Comparison of ENCODE assay signal across 21 mouse cellular contexts in the genomic region with DNA sequence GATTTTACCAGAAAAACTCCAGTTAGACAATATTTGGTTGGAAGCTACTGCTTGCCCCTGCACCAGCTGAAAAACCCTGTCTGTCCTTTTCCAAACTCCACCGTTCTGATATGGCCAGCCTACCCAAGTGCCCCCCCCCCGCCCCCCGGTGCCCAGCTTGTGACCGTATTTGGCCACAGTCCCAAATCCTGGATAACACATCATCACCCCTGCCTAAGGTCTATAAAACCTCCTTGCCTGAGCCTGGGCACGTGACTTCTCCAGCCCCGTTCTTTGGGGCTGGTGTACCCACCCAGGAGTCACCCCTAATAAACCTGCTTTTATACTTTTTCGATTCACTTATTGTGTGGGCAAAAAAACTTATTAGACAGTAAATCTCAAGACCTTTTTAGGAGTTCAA. TPM values are rescaled to one million over a fixed set of nuclear protein-coding genes. Genes with fewer than 3 reads are reported as not detected.
DNase-seq lines count a peak whose midpoint lies in the region; ATAC-seq and TF ChIP-seq lines count a peak whose summit lies in the region.
"Had no signal": no experiment of that assay in that cellular context is flagged by ENCODE, and none has a peak within 500 bp of the region (broad histone marks: within the 10 kb centered on the region; RNA-seq: fewer than 3 reads in every experiment).

No protein-coding gene starts in this region.

- no peak for TF ChIP-seq CTCF in heart, postnatal 0 days (IDR thresholded peaks at IDR 0.05; ENCODE audit: low read depth)
- no peak for TF ChIP-seq CTCF in kidney, postnatal 0 days (IDR thresholded peaks at IDR 0.05; ENCODE audit: low read depth)

- peak overlapping the region; percentile 56 for H3K4me2 ChIP-seq in heart, embryonic 13.5 days
- peak overlapping the region; percentile 33 for H3K4me2 ChIP-seq in heart, postnatal 0 days (ENCODE audit: low read depth, low read length)
- H3K4me2 ChIP-seq in kidney, postnatal 0 days (ENCODE audit: low read length) = peak overlapping the region; percentile 31; the same call in 1 of the 2 replicates
- H3K4me2 ChIP-seq in limb, embryonic 14.5 days (replicated peaks; ENCODE audit: low read depth, low read length, severe bottlenecking) = 0 out of 2 replicates have a peak overlapping the region, but pooled peaks have one; percentile 7
- H3K4me2 ChIP-seq: forebrain, embryonic 13.5 days; hindbrain, embryonic 13.5 days had no signal

- no peak for DNase-seq in heart, postnatal 36 days
- DNase-seq in heart, postnatal 0 days (ENCODE audit: low spot score) = peak; percentile 27
- DNase-seq in heart, postnatal 25 days (ENCODE audit: low spot score) = no peak
- DNase-seq in kidney, postnatal 0 days (ENCODE audit: low spot score) = no peak
- DNase-seq in kidney, adult 11 months = no peak
- DNase-seq in limb, embryonic 14.5 days (ENCODE audit: low spot score) = no peak
- no peak for DNase-seq in adrenal gland, adult 18-20 months (ENCODE audit: low spot score in 2 of 2)
- DNase-seq: adrenal gland, adult 8-10 months; cerebellum, adult 2 months; forebrain, postnatal 0 days; gastrocnemius, postnatal 14 days had no signal

- WGBS in heart, embryonic 13.5 days = 54% methylated on average over 7 of the region's 7 CpGs
- 36% methylated on average over 7 of the region's 7 CpGs for WGBS in heart, postnatal 0 days
- WGBS in kidney, postnatal 0 days = 39% methylated on average over 7 of the region's 7 CpGs
- WGBS in limb, embryonic 14.5 days = 42% methylated on average over 7 of the region's 7 CpGs

- ATAC-seq in heart, embryonic 13.5 days (ENCODE audit: extremely low read depth, insufficient number of reproducible peaks, low FRiP score, low TSS enrichment) = no peak; the same call in 1 of the 2 replicates
- ATAC-seq in heart, postnatal 0 days (ENCODE audit: insufficient read depth, low read depth) = peak; percentile 75
- ATAC-seq in kidney, postnatal 0 days (replicated peaks; ENCODE audit: low FRiP score, low read depth) = no peak
- no peak; the same call in 1 of the 2 replicates for ATAC-seq in limb, embryonic 14.5 days (ENCODE audit: low FRiP score, low read depth)
- ATAC-seq: forebrain, embryonic 13.5 days; forebrain, postnatal 0 days; hindbrain, postnatal 0 days had no signal

- intact Hi-C loops in heart, postnatal 36 days (cut with DNase I) = no loop called here
- intact Hi-C loops in heart, postnatal 25 days (cut with DNase I) = no loop called here

- H3K27ac ChIP-seq in heart, embryonic 13.5 days (replicated peaks) = peak overlapping the region; percentile 50
- H3K27ac ChIP-seq in heart, postnatal 0 days (ENCODE audit: low read depth) = peak overlapping the region; percentile 59
- H3K27ac ChIP-seq in kidney, postnatal 0 days = no peak overlapping the region
- no peak overlapping the region for H3K27ac ChIP-seq in limb, embryonic 14.5 days (replicated peaks; ENCODE audit: low read depth, low read length)
- H3K27ac ChIP-seq: embryonic facial prominence, embryonic 10.5 days; forebrain, embryonic 13.5 days; hindbrain, embryonic 13.5 days; hindbrain, postnatal 0 days had no signal

- H3K36me3 ChIP-seq in heart, embryonic 13.5 days = no peaks in the 10 kb centered on the region
- no peaks in the 10 kb centered on the region for H3K36me3 ChIP-seq in heart, postnatal 0 days (replicated peaks; ENCODE audit: control insufficient read depth, insufficient read depth, low read length)
- no peaks in the 10 kb centered on the region for H3K36me3 ChIP-seq in kidney, postnatal 0 days (ENCODE audit: insufficient read depth, low read length)
- H3K36me3 ChIP-seq in limb, embryonic 14.5 days (ENCODE audit: control insufficient read depth, insufficient read depth, low read length) = no peaks in the 10 kb centered on the region
- H3K36me3 ChIP-seq: embryonic facial prominence, embryonic 10.5 days; hindbrain, embryonic 13.5 days had no signal

- peaks cover 28% of the 10 kb centered on the region for H3K4me1 ChIP-seq in heart, embryonic 13.5 days
- H3K4me1 ChIP-seq in heart, postnatal 0 days (ENCODE audit: control insufficient read depth, insufficient read depth) = no peaks in the 10 kb centered on the region; the same call in 1 of the 2 replicates
- no peaks in the 10 kb centered on the region for H3K4me1 ChIP-seq in kidney, postnatal 0 days (replicated peaks; ENCODE audit: insufficient read depth, low read length)
- peaks cover 6% of the 10 kb centered on the region for H3K4me1 ChIP-seq in limb, embryonic 14.5 days (ENCODE audit: control insufficient read depth, insufficient read depth, low read length)
- H3K4me1 ChIP-seq: embryonic facial prominence, embryonic 10.5 days; forebrain, embryonic 13.5 days; hindbrain, embryonic 13.5 days had no signal

- H3K9me3 ChIP-seq in heart, embryonic 13.5 days = no peaks in the 10 kb centered on the region
- H3K9me3 ChIP-seq in heart, postnatal 0 days (replicated peaks; ENCODE audit: control insufficient read depth, low read length) = no peaks in the 10 kb centered on the region
- H3K9me3 ChIP-seq in kidney, postnatal 0 days (replicated peaks; ENCODE audit: low read length) = no peaks in the 10 kb centered on the region
- H3K9me3 ChIP-seq in limb, embryonic 14.5 days (ENCODE audit: control insufficient read depth, low read length) = no peaks in the 10 kb centered on the region
- H3K9me3 ChIP-seq: embryonic facial prominence, embryonic 10.5 days; forebrain, embryonic 13.5 days; hindbrain, embryonic 13.5 days had no signal

- peak overlapping the region; percentile 19; the same call in 1 of the 2 replicates for H3K9ac ChIP-seq in heart, embryonic 13.5 days
- H3K9ac ChIP-seq in heart, postnatal 0 days (replicated peaks; ENCODE audit: low read depth, low read length) = 0 out of 2 replicates have a peak overlapping the region, but pooled peaks have one; percentile 5
- H3K9ac ChIP-seq in kidney, postnatal 0 days (ENCODE audit: low read depth, low read length) = no peak overlapping the region
- H3K9ac ChIP-seq in limb, embryonic 14.5 days (ENCODE audit: low read depth, low read length, severe bottlenecking) = no peak overlapping the region
- H3K9ac ChIP-seq: forebrain, embryonic 13.5 days; forebrain, postnatal 0 days; hindbrain, embryonic 13.5 days had no signal

- no peak for TF ChIP-seq EP300 in heart, postnatal 0 days (IDR thresholded peaks at IDR 0.05; ENCODE audit: low read depth)

- no peak for TF ChIP-seq POLR2A in limb, embryonic 14.5 days (IDR thresholded peaks at IDR 0.05; ENCODE audit: borderline replicate concordance, extremely low read depth, insufficient read depth, insufficient read length)

- H3K27me3 ChIP-seq in heart, embryonic 13.5 days (replicated peaks) = no peaks in the 10 kb centered on the region
- no peaks in the 10 kb centered on the region for H3K27me3 ChIP-seq in heart, postnatal 0 days (ENCODE audit: control insufficient read depth, insufficient read depth, low read length)
- H3K27me3 ChIP-seq in kidney, postnatal 0 days (ENCODE audit: insufficient read depth, low read length) = no peaks in the 10 kb centered on the region
- H3K27me3 ChIP-seq in limb, embryonic 14.5 days (ENCODE audit: control insufficient read depth, insufficient read depth, low read length) = no peaks in the 10 kb centered on the region
- H3K27me3 ChIP-seq: forebrain, embryonic 13.5 days; hindbrain, embryonic 13.5 days had no signal

- H3K4me3 ChIP-seq in heart, embryonic 13.5 days = peak overlapping the region; percentile 16
- H3K4me3 ChIP-seq in heart, postnatal 0 days (ENCODE audit: low read depth, low read length) = no peak overlapping the region
- no peak overlapping the region for H3K4me3 ChIP-seq in kidney, postnatal 0 days (replicated peaks; ENCODE audit: low read depth, low read length)
- no peak overlapping the region for H3K4me3 ChIP-seq in limb, embryonic 14.5 days (replicated peaks; ENCODE audit: low read length)
- H3K4me3 ChIP-seq: embryonic facial prominence, embryonic 10.5 days; forebrain, embryonic 13.5 days; hindbrain, embryonic 13.5 days had no signal

RNA-seq across cellular contexts. Expression of gene Il2, which starts 21.1 kb away (rescaled TPM):
- polyA plus RNA-seq in heart, embryonic 13.5 days (2015; fragmentation: Nextera tagmentation; extraction: Ambion mirVana) = 0.23 and 0.27 TPM in 2 replicates
- total RNA-seq in heart, postnatal 36 days (2021) = not detected
- not detected in 2 replicates for total RNA-seq in heart, postnatal 0 days (2014; rRNA removed; ENCODE audit: low replicate concordance)
- polyA plus RNA-seq in heart, postnatal 0 days (2015; fragmentation: Nextera tagmentation; extraction: Ambion mirVana) = 0.42 and 0.54 TPM in 2 replicates
- not detected for total RNA-seq in heart, postnatal 25 days (2021)
- polyA plus RNA-seq in kidney, postnatal 0 days (2015; fragmentation: Nextera tagmentation; extraction: Ambion mirVana) = 0.46 and 0.61 TPM in 2 replicates
- 0.15 and 0.52 TPM in 2 replicates for polyA plus RNA-seq in limb, embryonic 14.5 days (2012; rRNA removed)
- polyA plus RNA-seq in limb, embryonic 14.5 days (2014; fragmentation: Nextera tagmentation; extraction: Ambion mirVana) = 0.50 and 0.74 TPM in 2 replicates
- not detected for total RNA-seq in adrenal gland, adult 18-20 months (2021)
- total RNA-seq: adrenal gland, adult 8-10 months; adrenal gland, postnatal 36 days; ES-E14; forebrain, postnatal 0 days; gastrocnemius, adult 18-20 months; gastrocnemius, postnatal 14 days; hematopoietic stem cell, adult 5-6 weeks; hindbrain, postnatal 0 days had no signal
- polyA plus RNA-seq: gonadal fat pad, adult 2 months had no signal

Comparison
In these comparisons a context has a peak if more than half of its experiments do, and no peak if none do; other contexts are left out.
1. H3K27ac ChIP-seq: peak in heart, embryonic 13.5 days (single experiment) and heart, postnatal 0 days (single experiment); none in kidney, postnatal 0 days (single experiment) and limb, embryonic 14.5 days (single experiment).
2. H3K9ac ChIP-seq: peak in heart, embryonic 13.5 days (single experiment) and heart, postnatal 0 days (single experiment); none in kidney, postnatal 0 days (single experiment) and limb, embryonic 14.5 days (single experiment).
3. Peak in every context shown above with its lines, with median percentiles within 50 percentile points of each other: H3K4me2 ChIP-seq.